Mouse (Mus musculus) C2C12 (cell line): ENCODE measurements around the gene Lmod1.

ENCODE experiments used
- CTCF ChIP-seq: IDR thresholded peaks from one replicate; pipeline ENCODE4 v1.5.1; 2011; ENCODE audit not compliant: control insufficient read depth, insufficient read depth, insufficient read length
- MAX ChIP-seq: IDR thresholded peaks from one replicate; pipeline ENCODE4 v1.6.1; 2011; ENCODE audit warnings: mild to moderate bottlenecking, control low read depth
- MYOD1 ChIP-seq: IDR thresholded peaks from one replicate; pipeline ENCODE4 v1.6.1; 2011; ENCODE audit warnings: low read depth; ENCODE audit not compliant: control insufficient read depth, insufficient read length
- MYOG ChIP-seq: IDR thresholded peaks from one replicate; pipeline ENCODE4 v1.6.1; 2011; ENCODE audit not compliant: control insufficient read depth, insufficient read length; ENCODE audit errors: extremely low read depth
- USF1 ChIP-seq: IDR thresholded peaks from one replicate; pipeline ENCODE4 v1.6.1; 2011; ENCODE audit warnings: low read depth, mild to moderate bottlenecking, control low read depth, moderate library complexity

DNA sequence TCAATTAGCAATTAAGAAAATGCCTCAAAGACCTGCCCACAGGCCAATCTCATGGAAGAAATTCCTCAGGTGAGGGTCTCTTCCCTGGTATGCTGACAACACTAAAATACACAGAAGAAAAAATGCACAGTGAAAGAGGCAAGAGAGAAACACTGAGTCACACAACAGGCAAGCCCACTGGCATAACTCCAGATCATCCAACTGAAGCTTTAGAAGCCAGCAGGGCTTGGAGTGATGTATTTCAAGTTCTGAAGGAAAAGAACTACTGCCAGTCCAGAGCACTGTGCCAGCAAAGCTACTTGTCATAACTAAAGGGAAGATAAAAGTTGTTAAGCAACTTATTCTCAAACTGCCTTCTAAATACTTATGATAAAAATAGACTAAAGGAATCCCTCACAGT lies 89.4 kb downstream of the Lmod1 start:
- no peak for TF ChIP-seq CTCF
- no peak for TF ChIP-seq USF1
- no peak for TF ChIP-seq MYOD1
- no peak for TF ChIP-seq MAX
- no peak for TF ChIP-seq MYOG
